Comparison of ENCODE assay signal across 8 mouse cellular contexts in genomic region chr1:86527599-86528486, GRCm38 (mm10). TPM values are rescaled to one million over a fixed set of nuclear protein-coding genes. Genes with fewer than 3 reads are reported as not detected.
A peak's percentile ranks its signal among the peaks of the same experiment; 100 is the strongest.
DNase-seq lines count a peak whose midpoint lies in the region; ATAC-seq lines count a peak whose summit lies in the region.

No protein-coding gene starts in this region.

- peak overlapping the region; percentile 97 for H3K9ac ChIP-seq in hindbrain, embryonic 15.5 days

- ATAC-seq in hindbrain, embryonic 15.5 days (ENCODE audit: low FRiP score, low read depth), result no peak

- under 1% methylated on average over 86 of the region's 89 CpGs for WGBS in hindbrain, embryonic 15.5 days

- peak; percentile 94 for DNase-seq in R1 (ENCODE audit: low read depth, low spot score)
- peak; percentile 90 to 98 for DNase-seq in cerebellum, postnatal 4 days (ENCODE audit: low spot score in 2 of 2)
- peak; percentile 88 for DNase-seq in gastrocnemius, adult 18-20 months (ENCODE audit: low spot score)
- peak; percentile 91 for DNase-seq in left cerebral cortex, adult 11 months (ENCODE audit: low spot score)
- DNase-seq in lung, postnatal 36 days, result peak; percentile 93
- peak; percentile 92 for DNase-seq in retina, embryonic 14.5 days (ENCODE audit: low spot score)
- peak; percentile 95 to 97 for DNase-seq in thymus, postnatal 36 days

- no peaks in the 10 kb centered on the region for H3K27me3 ChIP-seq in hindbrain, embryonic 15.5 days

- peaks cover 48% of the 10 kb centered on the region for H3K4me1 ChIP-seq in hindbrain, embryonic 15.5 days (replicated peaks)

- H3K4me2 ChIP-seq in hindbrain, embryonic 15.5 days, result peak overlapping the region; percentile 74

- H3K4me3 ChIP-seq in hindbrain, embryonic 15.5 days, result peak overlapping the region; percentile 84

- H3K9me3 ChIP-seq in hindbrain, embryonic 15.5 days, result no peaks in the 10 kb centered on the region

- H3K27ac ChIP-seq in hindbrain, embryonic 15.5 days (replicated peaks), result peak overlapping the region; percentile 100

- H3K36me3 ChIP-seq in hindbrain, embryonic 15.5 days, result peaks cover 17% of the 10 kb centered on the region

RNA-seq across cellular contexts. Expression of gene Ptma, which starts 1.3 kb away (rescaled TPM):
- 10 to 100 TPM; 64.2 to 99.0 TPM for total RNA-seq in gastrocnemius, adult 18-20 months (2021)
- polyA plus RNA-seq in hindbrain, embryonic 15.5 days (2015; fragmentation: Nextera tagmentation; extraction: Ambion mirVana), result 1,392 and 1,427 TPM in 2 replicates

RNA-seq across cellular contexts. Expression of gene Pde6d, which starts 54.6 kb away (rescaled TPM):
- total RNA-seq in gastrocnemius, adult 18-20 months (2021), result 10 to 100 TPM; 27.5 to 29.3 TPM
- 115 and 122 TPM in 2 replicates for polyA plus RNA-seq in hindbrain, embryonic 15.5 days (2015; fragmentation: Nextera tagmentation; extraction: Ambion mirVana)

RNA-seq across cellular contexts. Expression of gene Cops7b, which starts 54.9 kb away (rescaled TPM):
- 10 to 100 TPM; 10.3 to 10.5 TPM for total RNA-seq in gastrocnemius, adult 18-20 months (2021)
- 56.5 and 63.9 TPM in 2 replicates for polyA plus RNA-seq in hindbrain, embryonic 15.5 days (2015; fragmentation: Nextera tagmentation; extraction: Ambion mirVana)
